Mouse (Mus musculus) CH12.LX (cell line): ENCODE data around the gene Olfr114. TPM values are rescaled to one million over a fixed set of nuclear protein-coding genes. Genes with fewer than 3 reads are reported as not detected.

ENCODE experiments used
- DNase-seq: peaks from one replicate; pipeline ENCODE4 v3.0.0-alpha.2; 2013; ENCODE audit errors: extremely low read depth
- H3K27ac ChIP-seq: 2 replicates; pipeline ENCODE4 v1.5.1; 2012; ENCODE audit warnings: low read depth, mild to moderate bottlenecking, control low read depth, moderate library complexity; ENCODE audit not compliant: insufficient read depth
- H3K27me3 ChIP-seq: replicated peaks from 2 replicates; pipeline ENCODE3; 2012; ENCODE audit warnings: inconsistent platforms
- H3K36me3 ChIP-seq, 2 experiments: replicated peaks in 1 of 2; 2 replicates each; pipeline versions ENCODE3 to v1.6.1; 2012; ENCODE audit warnings: inconsistent platforms in 1 of 2, low read length in 1 of 2, mild to moderate bottlenecking in 1 of 2, mixed read lengths in 1 of 2, moderate library complexity in 1 of 2; ENCODE audit not compliant: control insufficient read depth in 1 of 2, insufficient read depth in 1 of 2
- H3K4me1 ChIP-seq, 2 experiments: 2 replicates each; pipeline ENCODE4 v1.6.1; 2012; ENCODE audit warnings: inconsistent platforms in 1 of 2, moderate library complexity in 1 of 2; ENCODE audit not compliant: insufficient read depth in 2 of 2, control insufficient read depth in 1 of 2
- H3K4me2 ChIP-seq: 2 replicates; pipeline ENCODE4 v1.6.1; 2012; ENCODE audit warnings: low read depth, mild to moderate bottlenecking, control low read depth; ENCODE audit not compliant: poor library complexity, insufficient read depth, severe bottlenecking
- H3K4me3 ChIP-seq, 3 experiments: fragments of 150-350 bp in 1 of 3; sonication (generic) in 1 of 3; replicated peaks in 1 of 3; 2 replicates each; pipeline versions ENCODE3 to v1.5.1; 2011 to 2012; ENCODE audit warnings: low read depth in 2 of 3, low read length in 2 of 3, mild to moderate bottlenecking in 2 of 3, moderate library complexity in 2 of 3, control low read depth in 1 of 3, improper control_type of control experiment in 1 of 3, inconsistent platforms in 1 of 3, mixed read lengths in 1 of 3; ENCODE audit not compliant: poor library complexity in 1 of 3
- H3K79me2 ChIP-seq: replicated peaks from 2 replicates; pipeline ENCODE4 v1.6.1; 2012; ENCODE audit warnings: mild to moderate bottlenecking, moderate library complexity; ENCODE audit not compliant: control insufficient read depth, poor library complexity, insufficient read depth, severe bottlenecking; ENCODE audit errors: extremely low read depth
- H3K9ac ChIP-seq: 2 replicates; pipeline ENCODE4 v1.6.1; 2012; ENCODE audit warnings: low read depth, mild to moderate bottlenecking, control low read depth, moderate library complexity; ENCODE audit not compliant: insufficient read depth
- H3K9me3 ChIP-seq: replicated peaks from 2 replicates; pipeline ENCODE3; 2012; ENCODE audit warnings: low read length, inconsistent platforms, mixed read lengths
- BHLHE40 ChIP-seq: IDR thresholded peaks from 2 replicates; pipeline ENCODE4 v1.6.1; 2011; ENCODE audit warnings: mild to moderate bottlenecking, low read depth, low read length, improper control_type of control experiment
- ELF1 ChIP-seq: IDR thresholded peaks from 2 replicates; pipeline ENCODE4 v1.6.1; 2014; ENCODE audit warnings: low read depth, mild to moderate bottlenecking, inconsistent platforms, low read length, improper control_type of control experiment
- GABPA ChIP-seq: IDR thresholded peaks from 2 replicates; pipeline ENCODE4 v1.6.1; 2012; ENCODE audit warnings: low read depth, low read length, improper control_type of control experiment, inconsistent platforms; ENCODE audit not compliant: insufficient replicate concordance
- HCFC1 ChIP-seq: IDR thresholded peaks from 2 replicates; pipeline ENCODE4 v1.6.1; 2012; ENCODE audit warnings: low read depth, mild to moderate bottlenecking, inconsistent platforms, low read length, improper control_type of control experiment
- JUND ChIP-seq: conservative IDR thresholded peaks from 2 replicates; pipeline ENCODE4 v1.6.1; 2011; ENCODE audit warnings: low read depth, low read length, improper control_type of control experiment
- KAT2A ChIP-seq: IDR thresholded peaks from 2 replicates; pipeline ENCODE4 v1.6.1; 2012; ENCODE audit warnings: low read length, improper control_type of control experiment, inconsistent platforms; ENCODE audit not compliant: insufficient replicate concordance
- MXI1 ChIP-seq: IDR thresholded peaks from 2 replicates; pipeline ENCODE4 v1.6.1; 2011; ENCODE audit warnings: mild to moderate bottlenecking, low read depth, low read length, improper control_type of control experiment
- PAX5 ChIP-seq: IDR thresholded peaks from 2 replicates; pipeline ENCODE4 v1.6.1; 2012; ENCODE audit warnings: low read length, inconsistent platforms, mixed read lengths
- SIN3A ChIP-seq: IDR thresholded peaks from 2 replicates; pipeline ENCODE4 v1.6.1; 2012; ENCODE audit warnings: low read length, improper control_type of control experiment, inconsistent platforms
- TBP ChIP-seq: conservative IDR thresholded peaks from 2 replicates; pipeline ENCODE4 v1.6.1; 2011; ENCODE audit warnings: low read depth, low read length, improper control_type of control experiment
- UBTF ChIP-seq: IDR thresholded peaks from 2 replicates; pipeline ENCODE4 v1.6.1; 2012; ENCODE audit warnings: low read depth, mild to moderate bottlenecking, inconsistent platforms, low read length, improper control_type of control experiment, moderate library complexity
- USF1 ChIP-seq: IDR thresholded peaks from 2 replicates; pipeline ENCODE4 v1.6.1; 2014; ENCODE audit warnings: low read depth, mild to moderate bottlenecking, inconsistent platforms, low read length, improper control_type of control experiment
- ZC3H11A ChIP-seq: IDR thresholded peaks from 2 replicates; pipeline ENCODE4 v1.6.1; 2012; ENCODE audit warnings: low read depth, mild to moderate bottlenecking, inconsistent platforms, low read length, improper control_type of control experiment
- ZKSCAN1 ChIP-seq: IDR thresholded peaks from 2 replicates; pipeline ENCODE4 v1.6.1; 2012; ENCODE audit warnings: low read depth, inconsistent platforms, low read length, improper control_type of control experiment, borderline replicate concordance
- ZMIZ1 ChIP-seq: IDR thresholded peaks from 2 replicates; pipeline ENCODE4 v1.6.1; 2012; ENCODE audit warnings: low read depth, mild to moderate bottlenecking, inconsistent platforms, low read length, improper control_type of control experiment
- ZNF384 ChIP-seq: IDR thresholded peaks from 2 replicates; pipeline ENCODE4 v1.6.1; 2012; ENCODE audit warnings: low read depth, low read length, improper control_type of control experiment, inconsistent platforms
- dilution Hi-C: fragments of 300-500 bp; cut with MboI; formaldehyde crosslinking; loops from 2 replicates; pipeline ENCODE4 v1.14.3; 2020; ENCODE audit warnings: low sequenced_read_pairs; ENCODE audit not compliant: extremely low pct_unique_long_range_greater_than_20kb, extremely low pct_ligation_motif_present
- in situ Hi-C: fragments of 300-500 bp; cut with MboI; formaldehyde crosslinking; loops from 3 replicates; pipeline ENCODE4 v1.14.3; 2019; ENCODE audit warnings: low sequenced_read_pairs, low pct_ligation_motif_present, low pct_unique_long_range_greater_than_20kb, mixed read lengths
- polyA plus RNA-seq: library from polyadenylated mRNA; unstranded; fragments of >175 nt; gene quantifications from 2 replicates; pipeline ENCODE4 v1.2.1, GENCODE M21; 2012; ENCODE audit warnings: low read depth; ENCODE audit not compliant: insufficient read length
- total RNA-seq, 2 experiments: library from RNA; depleted of rRNA; stranded (reverse); fragments of 300-350 nt in 1 of 2; fragments of >200 nt in 1 of 2; gene quantifications; 2 replicates each; pipeline ENCODE4 v1.2.3; 2012 to 2014

The Olfr114 gene
- total RNA-seq (2012; rRNA removed) (not detected in 2 replicates), total RNA-seq (2014; rRNA removed) (not detected in 2 replicates), polyA plus RNA-seq (not detected in 2 replicates)

- peaks cover 2% of the 10 kb centered on the region for H3K9me3 ChIP-seq
- no peak for TF ChIP-seq BHLHE40
- no peak for TF ChIP-seq HCFC1
- no peak for TF ChIP-seq JUND
- no peak for TF ChIP-seq MXI1
- TF ChIP-seq KAT2A: no peak
- no peak for TF ChIP-seq UBTF
- no peak for TF ChIP-seq ELF1
- no peak for TF ChIP-seq USF1
- TF ChIP-seq ZKSCAN1: no peak
- TF ChIP-seq ZC3H11A: no peak
- TF ChIP-seq, all 38 proteins: peak for 0
- H3K27ac ChIP-seq: no peak within 1 kb of the TSS
- H3K27me3 ChIP-seq: no peaks in the 10 kb centered on the region
- DNase-seq: no peak
- dilution Hi-C loops (no loop called here), in situ Hi-C loops (no loop called here)
- no peak within 1 kb of the TSS for H3K4me3 ChIP-seq
- H3K79me2 ChIP-seq: no peaks in the 10 kb centered on the region
- no peak within 1 kb of the TSS for H3K9ac ChIP-seq
- H3K36me3 ChIP-seq: no peaks in the 10 kb centered on the region
- no peak within 1 kb of the TSS for H3K4me2 ChIP-seq
- no peaks in the 10 kb centered on the region for H3K4me1 ChIP-seq
Observed at GRCm38 (mm10) chr17:37592643-37593042, at the start of gene Olfr114. Gene Olfr114, minus strand, starts transcription at chr17:37592743.

- no peaks in the 10 kb centered on the region for H3K79me2 ChIP-seq
- H3K4me3 ChIP-seq: no peak within 1 kb of the TSS
- H3K36me3 ChIP-seq: no peaks in the 10 kb centered on the region
- no peak for TF ChIP-seq SIN3A
- TF ChIP-seq TBP: no peak
- no peak for TF ChIP-seq GABPA
- TF ChIP-seq PAX5: no peak
- TF ChIP-seq ZMIZ1: no peak
- no peak for TF ChIP-seq ZNF384
- H3K27ac ChIP-seq: no peak within 1 kb of the TSS
- no peak within 1 kb of the TSS for H3K4me2 ChIP-seq
- no peak for DNase-seq
- no peak within 1 kb of the TSS for H3K9ac ChIP-seq
- no peaks in the 10 kb centered on the region for H3K27me3 ChIP-seq
- no peaks in the 10 kb centered on the region for H3K4me1 ChIP-seq
- in situ Hi-C loops: no loop called here
- H3K9me3 ChIP-seq: peaks cover 4% of the 10 kb centered on the region
- dilution Hi-C loops: no loop called here
Observed at GRCm38 (mm10) chr17:37627009-37627408, 34.5 kb upstream of the Olfr114 start, which contains the start of the genes Olfr115 and Olfr116. Gene Olfr115, minus strand, starts transcription at chr17:37627109. Gene Olfr116, minus strand, starts transcription at chr17:37627199.
